Mouse (Mus musculus): ENCODE measurements around the gene Olfr701. TPM values are rescaled to one million over a fixed set of nuclear protein-coding genes. Genes with fewer than 3 reads are reported as not detected.

Gene Olfr701
- total RNA-seq (2012; rRNA removed) (not detected in 2 replicates), polyA plus RNA-seq (2012; ENCODE audit: insufficient read depth in 1 of 2, insufficient read length in 2 of 2, low read depth in 1 of 2, low replicate concordance in 2 of 2, missing spikeins in 1 of 2) (not detected)

GRCm38 (mm10) chr7:106813829-106814228 is at the start of gene Olfr701:
Olfr701 (plus strand) TSS chr7:106814129.
- no peaks in the 10 kb centered on the region for H3K9me3 ChIP-seq (replicated peaks; ENCODE audit: insufficient read depth, low read length)
- DNase-seq (ENCODE audit: low read depth, low spot score), result no peak
- no peak within 1 kb of the TSS for H3K27ac ChIP-seq (ENCODE audit: control insufficient read depth, low read depth, low read length)
- TF ChIP-seq GATA1 (IDR thresholded peaks at IDR 0.05; ENCODE audit: low read depth, low read length), result no peak
- TF ChIP-seq ETS1 (IDR thresholded peaks at IDR 0.05; ENCODE audit: low read depth, low read length), result no peak
- TF ChIP-seq CTCF (IDR thresholded peaks at IDR 0.05 in 2 of 3, conservative IDR thresholded peaks at IDR 0.05 in 1 of 3; ENCODE audit: control insufficient read depth in 1 of 3, insufficient read depth in 1 of 3, low read depth in 2 of 3, low read length in 3 of 3, poor library complexity in 1 of 3, severe bottlenecking in 1 of 3), result no peak
- TF ChIP-seq USF1 (IDR thresholded peaks at IDR 0.05; ENCODE audit: low read depth, low read length), result no peak
- TF ChIP-seq KAT2A (conservative IDR thresholded peaks at IDR 0.05; ENCODE audit: low read depth, low read length), result no peak
- TF ChIP-seq E2F4 (IDR thresholded peaks at IDR 0.05; ENCODE audit: borderline replicate concordance, low read depth, low read length), result no peak
- no peak for TF ChIP-seq MEF2A (IDR thresholded peaks at IDR 0.05; ENCODE audit: extremely low read depth, insufficient replicate concordance, low read depth, low read length, poor library complexity, severe bottlenecking)
- no peak for TF ChIP-seq RCOR1 (IDR thresholded peaks at IDR 0.05; ENCODE audit: low read depth, low read length)
- TF ChIP-seq ZMIZ1 (IDR thresholded peaks at IDR 0.05; ENCODE audit: low read depth, low read length), result no peak
- no peaks in the 10 kb centered on the region for H3K4me1 ChIP-seq (ENCODE audit: control insufficient read depth in 1 of 2, insufficient read depth in 2 of 2, low read length in 2 of 2)
- no peaks in the 10 kb centered on the region for H3K79me2 ChIP-seq (ENCODE audit: control insufficient read depth, insufficient read depth, low read length, poor library complexity)
- H3K4me3 ChIP-seq (ENCODE audit: control insufficient read depth in 1 of 2, insufficient read depth in 1 of 2, low read depth in 2 of 2, low read length in 2 of 2), result no peak within 1 kb of the TSS
- no peaks in the 10 kb centered on the region for H3K36me3 ChIP-seq (ENCODE audit: control insufficient read depth in 1 of 2, insufficient read depth in 2 of 2, low read length in 2 of 2)
- no peak within 1 kb of the TSS for H3K9ac ChIP-seq (ENCODE audit: control insufficient read depth, low read depth, low read length, poor library complexity, severe bottlenecking)
- no peaks in the 10 kb centered on the region for H3K27me3 ChIP-seq (ENCODE audit: control insufficient read depth in 1 of 2, insufficient read depth in 2 of 2, low read length in 2 of 2)

GRCm38 (mm10) chr7:106788330-106788729 is 25.6 kb upstream of the Olfr701 start:
- Histone ChIP-seq H3K4me1 (ENCODE audit: control insufficient read depth in 1 of 2, insufficient read depth in 2 of 2, low read length in 2 of 2) (no peaks in the 10 kb centered on the region), H3K36me3 (ENCODE audit: control insufficient read depth in 1 of 2, insufficient read depth in 2 of 2, low read length in 2 of 2) (no peaks in the 10 kb centered on the region), H3K9ac (ENCODE audit: control insufficient read depth, low read depth, low read length, poor library complexity, severe bottlenecking) (no peak overlapping the region), H3K79me2 (ENCODE audit: control insufficient read depth, insufficient read depth, low read length, poor library complexity) (no peaks in the 10 kb centered on the region), H3K27ac (ENCODE audit: control insufficient read depth, low read depth, low read length) (no peak overlapping the region), H3K9me3 (replicated peaks; ENCODE audit: insufficient read depth, low read length) (no peaks in the 10 kb centered on the region), H3K4me3 (ENCODE audit: control insufficient read depth in 1 of 2, insufficient read depth in 1 of 2, low read depth in 2 of 2, low read length in 2 of 2) (no peak overlapping the region), H3K27me3 (ENCODE audit: control insufficient read depth in 1 of 2, insufficient read depth in 2 of 2, low read length in 2 of 2) (no peaks in the 10 kb centered on the region)
- DNase-seq (ENCODE audit: low read depth, low spot score), result no peak
- no peak for TF ChIP-seq E2F4 (IDR thresholded peaks at IDR 0.05; ENCODE audit: borderline replicate concordance, low read depth, low read length)
- TF ChIP-seq TAL1 (IDR thresholded peaks at IDR 0.05; ENCODE audit: low read length), result no peak
- TF ChIP-seq GATA1 (IDR thresholded peaks at IDR 0.05; ENCODE audit: low read depth, low read length), result no peak
- TF ChIP-seq USF1 (IDR thresholded peaks at IDR 0.05; ENCODE audit: low read depth, low read length), result no peak
- no peak for TF ChIP-seq CHD1 (IDR thresholded peaks at IDR 0.05; ENCODE audit: low read depth, low read length)
- TF ChIP-seq MAX (IDR thresholded peaks at IDR 0.05; ENCODE audit: low read length), result no peak
- no peak for TF ChIP-seq BHLHE40 (IDR thresholded peaks at IDR 0.05; ENCODE audit: borderline replicate concordance, low read depth, low read length)
- TF ChIP-seq TCF12 (IDR thresholded peaks at IDR 0.05; ENCODE audit: low read depth, low read length), result no peak
- TF ChIP-seq MEF2A (IDR thresholded peaks at IDR 0.05; ENCODE audit: extremely low read depth, insufficient replicate concordance, low read depth, low read length, poor library complexity, severe bottlenecking), result no peak
- TF ChIP-seq MAFK (IDR thresholded peaks at IDR 0.05; ENCODE audit: borderline replicate concordance, low read depth, low read length), result no peak
- TF ChIP-seq CTCF (IDR thresholded peaks at IDR 0.05 in 2 of 3, conservative IDR thresholded peaks at IDR 0.05 in 1 of 3; ENCODE audit: control insufficient read depth in 1 of 3, insufficient read depth in 1 of 3, low read depth in 2 of 3, low read length in 3 of 3, poor library complexity in 1 of 3, severe bottlenecking in 1 of 3), result no peak
- TF ChIP-seq MYC (IDR thresholded peaks at IDR 0.05; ENCODE audit: low read depth, low read length), result no peak
- TF ChIP-seq ZKSCAN1 (IDR thresholded peaks at IDR 0.05; ENCODE audit: low read depth, low read length), result no peak
- TF ChIP-seq ELF1 (IDR thresholded peaks at IDR 0.05; ENCODE audit: low read depth, low read length), result no peak
- no peak for TF ChIP-seq MXI1 (IDR thresholded peaks at IDR 0.05; ENCODE audit: low read depth, low read length)
- TF ChIP-seq ETS1 (IDR thresholded peaks at IDR 0.05; ENCODE audit: low read depth, low read length), result no peak
- no peak for TF ChIP-seq TBP (IDR thresholded peaks at IDR 0.05; ENCODE audit: low read depth, low read length)
- TF ChIP-seq MAZ (IDR thresholded peaks at IDR 0.05; ENCODE audit: low read depth, low read length), result no peak
- no peak for TF ChIP-seq NELFE (IDR thresholded peaks at IDR 0.05; ENCODE audit: low read depth, low read length)

Data from MEL (cell line).